Mouse (Mus musculus) midbrain, postnatal 0 days (tissue): ENCODE measurements around the gene Pomgnt2. TPM values are rescaled to one million over a fixed set of nuclear protein-coding genes. Genes with fewer than 3 reads are reported as not detected.
A peak's percentile ranks its signal among the peaks of the same experiment; 100 is the strongest.

Source experiments
- ATAC-seq: fragments of 200-750 bp; cut with Nextera tagmentation; 2 replicates; pipeline ENCODE4 v1.8.0; 2017; ENCODE audit warnings: moderate number of reproducible peaks, mild to moderate bottlenecking, moderate TSS enrichment, moderate library complexity; ENCODE audit not compliant: low FRiP score
- DNase-seq: peaks from one replicate; pipeline ENCODE4 v3.0.0-alpha.2; 2015; ENCODE audit warnings: low spot score
- H3K27ac ChIP-seq: fragments of 300-500 bp; sonication (generic); 2 replicates; pipeline ENCODE4 v1.5.1; 2014; ENCODE audit warnings: low read depth, mild to moderate bottlenecking, low read length, mixed read lengths
- H3K27me3 ChIP-seq: fragments of 300-500 bp; sonication (generic); 2 replicates; pipeline ENCODE4 v1.6.1; 2014; ENCODE audit warnings: low read length, control low read depth, mixed read lengths; ENCODE audit not compliant: insufficient read depth
- H3K36me3 ChIP-seq: fragments of 300-500 bp; sonication (generic); 2 replicates; pipeline ENCODE4 v1.6.1; 2014; ENCODE audit warnings: low read length, control low read depth, mixed read lengths; ENCODE audit not compliant: insufficient read depth
- H3K4me1 ChIP-seq: fragments of 300-500 bp; sonication (generic); 2 replicates; pipeline ENCODE4 v1.6.1; 2014; ENCODE audit warnings: mild to moderate bottlenecking, control low read depth, antibody characterized with exemption, low read length, mixed read lengths; ENCODE audit not compliant: insufficient read depth
- H3K4me2 ChIP-seq: fragments of 300-500 bp; sonication (generic); 2 replicates; pipeline ENCODE4 v1.6.1; 2014; ENCODE audit warnings: low read depth, mild to moderate bottlenecking, low read length, mixed read lengths; ENCODE audit not compliant: poor library complexity, severe bottlenecking
- H3K4me3 ChIP-seq: fragments of 300-500 bp; sonication (generic); 2 replicates; pipeline ENCODE4 v1.5.1; 2014; ENCODE audit warnings: low read depth, mild to moderate bottlenecking, low read length, moderate library complexity
- H3K9ac ChIP-seq: fragments of 300-500 bp; sonication (generic); replicated peaks from 2 replicates; pipeline ENCODE4 v1.6.1; 2014; ENCODE audit warnings: mild to moderate bottlenecking, low read length, moderate library complexity, mixed read lengths; ENCODE audit not compliant: poor library complexity, severe bottlenecking
- H3K9me3 ChIP-seq: fragments of 300-500 bp; sonication (generic); 2 replicates; pipeline ENCODE4 v1.6.1; 2016; ENCODE audit warnings: low read length, control low read depth
- CTCF ChIP-seq: IDR thresholded peaks from 2 replicates; pipeline ENCODE4 v1.5.1; 2016; ENCODE audit warnings: antibody characterized with exemption, mild to moderate bottlenecking
- WGBS: fragments of 180-500 bp; shearing (Covaris S2); extraction: QIAGEN DNeasy Blood & Tissue Kit; methylation state at CpG from one replicate; pipeline ENCODE4 v1.1.7; 2014; 5-methylcytosine and 5-hydroxymethylcytosine counted together
- polyA plus RNA-seq: library from polyadenylated mRNA; unstranded; fragments of >200 nt; fragmentation: Nextera tagmentation; extraction: Ambion mirVana; gene quantifications from 2 replicates; pipeline ENCODE4 v1.2.1, GENCODE M21; 2015
- total RNA-seq: library from RNA; depleted of rRNA; stranded (reverse); fragments of >200 nt; gene quantifications from 2 replicates; pipeline ENCODE4 v1.2.3, GENCODE M21; 2014

The Pomgnt2 gene
- total and polyA plus RNA-seq, 2 experiments from 2014 or later: 38.5 to 53.4 TPM

DNA sequence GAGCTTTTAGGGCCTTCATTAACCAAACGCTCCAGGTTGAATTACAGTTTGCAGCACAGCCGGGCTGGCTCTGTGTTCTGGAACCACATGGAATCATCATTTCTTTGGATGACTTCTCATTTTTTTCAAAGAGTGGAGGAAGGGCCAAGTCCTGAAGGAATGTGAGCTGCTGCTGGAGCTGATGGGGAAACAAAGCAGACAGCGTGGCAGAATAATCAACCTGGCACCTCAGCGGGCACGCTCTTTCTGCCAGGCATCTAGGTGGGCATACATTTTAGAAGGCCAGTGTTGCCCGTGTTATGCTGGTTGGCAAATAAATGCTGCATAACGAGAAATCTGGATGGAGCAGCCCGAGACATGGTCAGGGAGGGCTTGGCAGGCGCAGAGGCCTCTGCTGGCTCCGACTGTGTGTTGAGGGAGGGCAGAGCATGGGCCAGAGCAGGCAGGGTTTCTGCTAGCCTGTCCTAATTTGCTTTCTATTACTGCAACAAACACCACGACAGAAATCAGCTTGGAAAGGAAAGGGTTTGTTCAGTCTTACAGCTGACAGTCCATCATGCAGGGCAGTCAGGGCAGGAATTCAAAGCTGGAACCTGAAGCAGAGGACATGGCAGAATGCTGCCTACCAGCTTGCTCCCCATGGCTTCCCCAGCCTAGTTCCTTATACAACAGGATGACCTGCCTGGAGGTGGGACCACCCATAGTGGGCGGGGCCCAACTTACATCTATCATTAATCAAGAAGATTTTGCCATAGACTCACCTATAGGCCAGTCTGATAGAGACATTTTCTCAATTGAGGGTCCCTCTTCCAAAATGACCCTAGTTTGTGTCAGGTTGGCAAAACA, 22.5 kb downstream of the Pomgnt2 start:
- Histone ChIP-seq H3K4me3 (no peak overlapping the region), H3K27me3 (no peaks in the 10 kb centered on the region), H3K27ac (0 out of 2 replicates have a peak overlapping the region, but pooled peaks have one; percentile 2), H3K9ac (no peak overlapping the region), H3K4me2 (no peak overlapping the region), H3K36me3 (no peaks in the 10 kb centered on the region), H3K4me1 (no peaks in the 10 kb centered on the region), H3K9me3 (no peaks in the 10 kb centered on the region)
- no peak for TF ChIP-seq CTCF
- peak; percentile 48 for DNase-seq
- ATAC-seq: no peak
- WGBS: 72% methylated on average over 12 of the region's 12 CpGs

DNA sequence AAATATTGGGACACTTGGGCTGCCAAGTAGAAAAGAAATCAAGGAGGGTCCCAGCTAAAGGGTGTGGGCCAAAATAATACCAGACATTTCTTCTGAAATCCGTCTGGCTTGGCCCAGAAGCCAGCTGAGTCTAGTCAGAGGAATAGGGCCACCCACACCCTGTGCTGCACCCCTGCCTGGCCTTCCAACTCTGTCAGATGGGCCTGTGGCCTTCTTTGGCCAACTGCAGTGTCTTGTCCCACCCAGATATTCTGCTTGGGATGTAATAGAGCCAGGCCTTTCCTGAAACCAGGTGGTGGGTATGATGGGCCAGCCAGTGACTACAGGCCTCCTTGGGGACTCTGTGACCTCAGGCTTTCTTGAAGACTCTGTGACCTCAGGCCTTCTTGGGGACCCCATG, 23.7 kb downstream of the Pomgnt2 start:
- WGBS: 38% methylated on average over 1 of the region's 1 CpGs
- H3K4me3 ChIP-seq: no peak overlapping the region
- H3K27me3 ChIP-seq: no peaks in the 10 kb centered on the region
- H3K9ac ChIP-seq: no peak overlapping the region
- H3K9me3 ChIP-seq: no peaks in the 10 kb centered on the region
- H3K4me2 ChIP-seq: no peak overlapping the region
- no peak for TF ChIP-seq CTCF
- DNase-seq (no peak), ATAC-seq (no peak)
- no peaks in the 10 kb centered on the region for H3K4me1 ChIP-seq
- H3K36me3 ChIP-seq: no peaks in the 10 kb centered on the region
- no peak overlapping the region for H3K27ac ChIP-seq

DNA sequence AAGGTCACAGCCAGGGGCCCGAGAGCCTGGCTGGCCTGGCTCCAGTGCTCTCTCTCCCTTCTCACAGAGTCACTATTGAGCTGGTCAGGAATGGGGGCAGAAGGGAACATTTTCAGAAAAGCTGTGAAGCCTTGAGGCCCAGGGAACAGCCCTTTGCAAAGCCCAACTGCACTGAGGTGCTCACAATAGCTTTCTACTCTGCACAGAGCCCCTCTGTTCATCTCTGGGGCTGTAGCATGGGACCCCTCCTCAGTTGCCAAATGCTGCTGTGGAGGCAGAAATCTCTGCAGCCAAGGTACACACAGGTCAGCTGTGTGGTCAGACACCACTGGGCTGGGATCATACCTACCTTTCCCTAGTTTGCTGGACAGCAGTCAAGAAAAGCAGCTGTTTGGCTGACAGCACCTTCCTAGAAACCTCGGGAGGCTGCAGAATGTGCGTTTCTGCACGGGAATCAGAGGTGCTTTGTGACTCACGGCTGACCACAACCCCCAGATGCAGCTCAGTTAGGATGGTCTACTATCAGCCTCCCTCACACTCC, 27.0 kb downstream of the Pomgnt2 start:
- Histone ChIP-seq H3K4me3 (no peak overlapping the region), H3K4me1 (no peaks in the 10 kb centered on the region), H3K9me3 (no peaks in the 10 kb centered on the region), H3K4me2 (no peak overlapping the region), H3K36me3 (no peaks in the 10 kb centered on the region), H3K9ac (no peak overlapping the region), H3K27me3 (no peaks in the 10 kb centered on the region), H3K27ac (peak overlapping the region; percentile 4)
- WGBS: 56% methylated on average over 5 of the region's 5 CpGs
- ATAC-seq (no peak), DNase-seq (no peak)
- TF ChIP-seq CTCF: no peak

DNA sequence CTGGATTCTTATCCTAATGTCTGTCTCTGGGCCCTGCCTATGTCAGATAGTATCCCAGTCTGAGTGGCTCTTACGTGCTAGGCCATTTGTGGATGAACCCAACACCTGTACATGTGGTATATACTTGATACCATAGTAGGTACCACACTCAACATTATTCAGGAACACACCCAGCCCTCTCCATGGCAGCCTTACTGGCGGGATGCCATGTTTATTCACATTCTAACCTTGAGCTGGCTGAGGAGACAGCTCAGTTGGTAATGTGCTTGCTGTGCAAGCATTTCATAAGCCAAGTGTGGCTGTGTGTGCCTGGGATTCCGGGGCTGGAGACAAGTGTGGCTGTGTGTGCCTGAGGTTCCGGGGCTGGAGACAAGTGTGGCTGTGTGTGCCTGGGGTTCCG, 28.7 kb downstream of the Pomgnt2 start:
- no peak overlapping the region for H3K27ac ChIP-seq
- H3K9me3 ChIP-seq: no peaks in the 10 kb centered on the region
- DNase-seq (no peak), ATAC-seq (no peak)
- 74% methylated on average over 5 of the region's 5 CpGs for WGBS
- H3K4me1 ChIP-seq: no peaks in the 10 kb centered on the region
- TF ChIP-seq CTCF: no peak
- H3K27me3 ChIP-seq: no peaks in the 10 kb centered on the region
- no peak overlapping the region for H3K4me3 ChIP-seq
- no peak overlapping the region for H3K9ac ChIP-seq
- H3K36me3 ChIP-seq: no peaks in the 10 kb centered on the region
- H3K4me2 ChIP-seq: no peak overlapping the region

DNA sequence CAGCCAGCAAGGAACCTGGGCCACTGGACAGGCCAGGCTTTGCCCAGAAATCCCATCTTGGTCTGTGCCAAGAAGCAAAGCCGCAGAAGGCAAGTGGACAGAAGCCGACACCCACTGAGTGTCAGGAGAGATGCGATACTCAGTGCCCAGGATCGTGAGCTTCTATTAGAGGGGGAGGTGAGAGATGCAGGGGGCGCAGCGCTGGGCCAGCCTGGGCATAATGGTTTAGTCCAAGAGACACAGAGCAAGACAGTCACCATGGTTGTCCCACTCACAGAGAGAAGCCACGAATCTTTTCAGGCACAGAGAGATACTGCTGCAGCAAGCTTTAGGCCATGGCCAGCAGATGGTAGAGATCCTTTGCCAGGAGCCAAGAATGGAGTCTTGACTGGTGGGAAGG, 32.0 kb downstream of the Pomgnt2 start:
- no peak overlapping the region for H3K4me2 ChIP-seq
- no peak for TF ChIP-seq CTCF
- H3K9ac ChIP-seq: no peak overlapping the region
- no peaks in the 10 kb centered on the region for H3K27me3 ChIP-seq
- no peaks in the 10 kb centered on the region for H3K9me3 ChIP-seq
- WGBS: 86% methylated on average over 7 of the region's 7 CpGs
- ATAC-seq (no peak), DNase-seq (no peak)
- H3K4me3 ChIP-seq: no peak overlapping the region
- no peaks in the 10 kb centered on the region for H3K36me3 ChIP-seq
- H3K4me1 ChIP-seq: no peaks in the 10 kb centered on the region
- H3K27ac ChIP-seq: no peak overlapping the region

DNA sequence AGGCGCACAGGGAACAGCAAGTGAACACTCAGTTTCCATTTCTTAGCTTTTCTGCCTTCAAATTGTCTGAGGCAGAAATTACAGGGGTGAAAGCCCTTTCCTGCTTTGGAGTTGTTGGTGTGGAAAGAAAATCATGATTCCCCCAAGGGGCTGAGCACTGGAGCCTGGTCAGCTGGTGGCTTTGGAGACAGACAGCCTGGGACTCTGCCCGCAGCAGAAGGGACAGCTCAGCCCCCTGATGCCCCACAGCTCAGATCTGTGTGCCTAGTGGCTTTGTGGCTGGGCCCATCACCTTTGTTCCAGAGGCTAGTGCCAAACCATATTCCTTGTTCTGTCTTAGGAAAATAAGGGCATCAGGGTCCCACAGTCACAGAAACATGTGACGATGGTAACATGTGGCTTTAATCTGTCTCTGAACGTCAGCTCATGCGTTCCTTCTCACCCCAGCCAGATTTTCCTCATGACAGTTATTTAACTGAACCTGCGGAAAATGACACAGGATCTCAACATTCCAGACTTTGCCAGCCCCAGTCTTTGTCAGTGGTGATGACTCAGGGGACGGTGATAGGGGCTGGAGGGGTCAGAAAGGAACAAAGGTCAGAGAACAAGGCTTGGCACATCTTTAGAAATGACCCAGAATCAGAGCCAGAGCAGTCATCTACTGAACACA, 36.8 kb downstream of the Pomgnt2 start:
- Histone ChIP-seq H3K4me3 (no peak overlapping the region), H3K4me1 (no peaks in the 10 kb centered on the region), H3K4me2 (no peak overlapping the region), H3K9me3 (no peaks in the 10 kb centered on the region), H3K36me3 (no peaks in the 10 kb centered on the region), H3K27ac (no peak overlapping the region), H3K9ac (no peak overlapping the region), H3K27me3 (no peaks in the 10 kb centered on the region)
- WGBS: 68% methylated on average over 7 of the region's 7 CpGs
- TF ChIP-seq CTCF: no peak
- ATAC-seq (no peak), DNase-seq (no peak)
